Mouse (Mus musculus): ENCODE data around the gene Hsd17b12. TPM values are rescaled to one million over a fixed set of nuclear protein-coding genes. Genes with fewer than 3 reads are reported as not detected.

Hsd17b12 gene
- 141 and 144 TPM in 2 replicates for polyA plus RNA-seq (2015; fragmentation: Nextera tagmentation; extraction: Ambion mirVana)

DNA sequence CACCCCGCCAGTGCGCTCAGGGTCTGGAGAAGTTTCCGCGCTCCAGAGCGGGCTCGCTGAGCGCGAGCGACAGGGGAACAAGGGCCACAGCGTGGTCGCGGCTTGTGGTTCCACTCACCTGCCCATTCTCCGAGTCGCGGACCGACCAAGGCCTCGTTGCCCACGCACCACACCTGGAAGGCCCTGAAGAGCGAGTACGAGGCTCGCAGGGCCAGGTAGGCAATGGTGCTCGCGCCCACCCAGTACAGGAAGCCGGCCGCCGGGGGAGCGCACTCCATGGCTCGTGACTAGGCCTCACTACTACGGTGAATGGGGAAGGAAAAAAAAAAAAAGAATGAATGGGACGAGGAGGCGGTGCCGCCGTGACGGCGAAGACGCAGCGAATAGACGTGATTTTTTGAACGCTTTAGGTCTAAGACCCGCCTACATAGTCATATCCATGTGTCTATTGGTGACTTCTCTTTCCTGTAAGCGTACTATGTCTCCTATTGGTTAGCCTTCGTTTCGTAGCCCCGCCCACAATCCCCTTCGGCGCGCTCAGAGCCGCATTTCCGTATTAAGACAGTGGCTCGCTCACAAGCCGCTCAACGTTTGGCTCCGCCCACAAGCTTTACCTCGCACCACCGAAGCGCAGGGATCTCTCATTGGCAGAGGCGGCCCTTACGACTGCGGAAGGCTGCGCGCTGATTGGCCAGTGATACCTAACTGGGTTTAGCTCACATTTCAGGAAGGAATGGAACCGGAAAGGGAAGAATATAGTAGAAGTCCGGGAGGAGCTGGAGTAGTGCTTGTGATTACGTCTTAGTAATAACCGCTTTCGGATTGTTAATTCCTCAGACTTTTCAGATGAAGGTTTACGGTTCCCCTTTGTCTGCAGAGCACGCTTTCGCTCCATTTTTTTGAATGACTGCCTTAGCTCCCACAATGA is at the start of gene Hsd17b12:
Gene Hsd17b12, minus strand, starts transcription at position 373 of the 928 bp plus-strand sequence.
- peaks cover 13% of the 10 kb centered on the region for H3K4me1 ChIP-seq (replicated peaks; ENCODE audit: control insufficient read depth, insufficient read depth, low read length)
- peak; percentile 99 for ATAC-seq
- H3K4me3 ChIP-seq (replicated peaks; ENCODE audit: low read length), result peak within 1 kb of the TSS; percentile 80
- H3K27me3 ChIP-seq (replicated peaks; ENCODE audit: control insufficient read depth, insufficient read depth, low read length), result no peaks in the 10 kb centered on the region
- peak within 1 kb of the TSS; percentile 82 for H3K9ac ChIP-seq (replicated peaks; ENCODE audit: low read depth, low read length)
- under 1% methylated on average over 69 of the region's 69 CpGs for WGBS
- H3K36me3 ChIP-seq (ENCODE audit: control insufficient read depth, insufficient read depth), result no peaks in the 10 kb centered on the region
- peak within 1 kb of the TSS; percentile 88 for H3K27ac ChIP-seq (ENCODE audit: low read length)
- H3K4me2 ChIP-seq (ENCODE audit: low read length), result peak within 1 kb of the TSS; percentile 63
- no peaks in the 10 kb centered on the region for H3K9me3 ChIP-seq (ENCODE audit: control insufficient read depth, low read length)

DNA sequence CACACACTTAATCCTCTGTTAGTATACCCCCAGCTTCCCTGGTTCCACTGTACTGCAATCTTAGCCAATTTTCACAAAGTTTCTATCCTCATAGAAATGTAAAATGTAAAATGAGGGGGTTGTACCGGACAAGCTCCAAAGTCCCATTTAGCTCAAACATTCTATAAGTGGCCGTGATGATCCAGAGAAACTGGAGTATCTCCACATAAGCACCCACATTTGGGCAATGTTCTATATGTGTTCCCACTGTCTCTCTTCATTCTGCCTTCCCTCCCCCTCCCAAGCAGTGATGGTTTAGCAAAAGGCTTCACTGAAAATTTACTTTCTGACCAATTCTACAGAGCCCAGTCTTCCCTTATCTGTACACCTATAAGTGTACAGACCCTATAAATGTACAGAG is 27.1 kb upstream of the Hsd17b12 start:
- 74% methylated on average over 2 of the region's 2 CpGs for WGBS
- H3K36me3 ChIP-seq (ENCODE audit: control insufficient read depth, insufficient read depth), result no peaks in the 10 kb centered on the region
- H3K4me1 ChIP-seq (replicated peaks; ENCODE audit: control insufficient read depth, insufficient read depth, low read length), result no peaks in the 10 kb centered on the region
- no peak for ATAC-seq
- no peak overlapping the region for H3K4me2 ChIP-seq (ENCODE audit: low read length)
- H3K9me3 ChIP-seq (ENCODE audit: control insufficient read depth, low read length), result no peaks in the 10 kb centered on the region
- no peak overlapping the region for H3K27ac ChIP-seq (ENCODE audit: low read length)
- no peaks in the 10 kb centered on the region for H3K27me3 ChIP-seq (replicated peaks; ENCODE audit: control insufficient read depth, insufficient read depth, low read length)
- H3K4me3 ChIP-seq (replicated peaks; ENCODE audit: low read length), result no peak overlapping the region
- no peak overlapping the region for H3K9ac ChIP-seq (replicated peaks; ENCODE audit: low read depth, low read length)

DNA sequence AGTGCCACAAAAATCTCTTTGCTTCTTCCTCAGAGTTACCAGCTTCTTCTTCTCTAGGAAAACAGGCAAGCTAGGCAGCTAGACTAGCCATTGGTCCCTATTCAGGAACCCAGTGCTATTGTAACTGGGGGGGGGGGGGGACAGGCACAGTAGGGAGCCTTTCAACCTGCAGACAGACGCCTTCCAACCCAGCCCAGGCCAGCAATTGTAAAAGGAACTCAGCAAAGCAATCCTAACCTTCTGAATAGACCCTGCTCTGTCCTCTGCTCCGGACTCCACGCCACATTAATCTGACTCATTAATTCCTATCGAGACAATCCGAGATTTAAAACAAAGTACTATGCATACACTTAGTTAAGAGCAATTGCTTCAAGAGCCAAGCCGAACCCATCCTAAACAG is 26.4 kb upstream of the Hsd17b12 start:
- no peaks in the 10 kb centered on the region for H3K36me3 ChIP-seq (ENCODE audit: control insufficient read depth, insufficient read depth)
- H3K27me3 ChIP-seq (replicated peaks; ENCODE audit: control insufficient read depth, insufficient read depth, low read length), result no peaks in the 10 kb centered on the region
- no peak for ATAC-seq
- H3K4me1 ChIP-seq (replicated peaks; ENCODE audit: control insufficient read depth, insufficient read depth, low read length), result no peaks in the 10 kb centered on the region
- H3K4me2 ChIP-seq (ENCODE audit: low read length), result no peak overlapping the region
- no peak overlapping the region for H3K9ac ChIP-seq (replicated peaks; ENCODE audit: low read depth, low read length)
- H3K27ac ChIP-seq (ENCODE audit: low read length), result no peak overlapping the region
- H3K9me3 ChIP-seq (ENCODE audit: control insufficient read depth, low read length), result no peaks in the 10 kb centered on the region
- no peak overlapping the region for H3K4me3 ChIP-seq (replicated peaks; ENCODE audit: low read length)
- WGBS, result 2% methylated on average over 6 of the region's 6 CpGs

GRCm38 (mm10) chr2:94179030-94179407 is 21.3 kb upstream of the Hsd17b12 start:
- Histone ChIP-seq H3K9ac (replicated peaks; ENCODE audit: low read depth, low read length) (peak overlapping the region; percentile 39; the same call in 1 of the 2 replicates), H3K27me3 (replicated peaks; ENCODE audit: control insufficient read depth, insufficient read depth, low read length) (no peaks in the 10 kb centered on the region), H3K27ac (ENCODE audit: low read length) (no peak overlapping the region), H3K4me3 (replicated peaks; ENCODE audit: low read length) (peak overlapping the region; percentile 95), H3K4me1 (replicated peaks; ENCODE audit: control insufficient read depth, insufficient read depth, low read length) (peaks cover 14% of the 10 kb centered on the region), H3K4me2 (ENCODE audit: low read length) (peak overlapping the region; percentile 41), H3K36me3 (ENCODE audit: control insufficient read depth, insufficient read depth) (no peaks in the 10 kb centered on the region), H3K9me3 (ENCODE audit: control insufficient read depth, low read length) (no peaks in the 10 kb centered on the region)
- peak; percentile 54; the same call in 1 of the 2 replicates for ATAC-seq
- WGBS, result 2% methylated on average over 3 of the region's 3 CpGs

DNA sequence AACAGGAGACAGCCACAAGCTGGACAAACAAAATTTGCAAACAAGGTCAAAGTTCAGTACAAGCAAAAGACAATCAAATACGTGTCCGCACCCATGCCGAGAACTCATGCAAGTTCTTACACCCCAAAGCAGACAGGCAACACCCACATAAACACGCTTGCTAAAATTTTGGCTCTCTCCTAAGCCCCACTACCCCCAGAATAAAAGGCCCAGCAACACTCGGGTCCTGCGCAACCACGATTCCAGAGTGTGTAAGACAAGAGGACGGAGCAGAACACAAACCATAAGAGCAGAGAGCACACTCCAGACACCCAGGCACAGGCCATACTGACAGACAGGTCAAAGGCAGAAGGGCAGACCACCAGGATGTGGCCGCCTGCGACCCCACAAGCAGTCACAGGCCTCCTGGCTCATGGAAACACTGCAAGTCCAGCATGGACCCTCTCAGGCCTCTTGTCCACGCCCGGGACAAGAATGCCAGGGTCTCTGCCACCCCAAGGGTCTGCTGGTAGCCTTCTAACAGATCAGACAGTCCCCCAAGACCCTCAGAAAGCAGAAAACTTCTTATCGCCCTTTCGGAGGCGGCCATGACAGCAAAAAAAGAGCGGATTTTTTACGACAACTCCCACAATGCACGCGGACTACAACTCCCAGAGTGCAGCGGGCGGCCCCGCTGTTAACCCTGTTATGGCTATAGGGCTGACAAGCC is 20.7 kb upstream of the Hsd17b12 start:
- H3K27ac ChIP-seq (ENCODE audit: low read length), result no peak overlapping the region
- no peaks in the 10 kb centered on the region for H3K36me3 ChIP-seq (ENCODE audit: control insufficient read depth, insufficient read depth)
- WGBS, result under 1% methylated on average over 22 of the region's 22 CpGs
- H3K27me3 ChIP-seq (replicated peaks; ENCODE audit: control insufficient read depth, insufficient read depth, low read length), result no peaks in the 10 kb centered on the region
- H3K4me3 ChIP-seq (replicated peaks; ENCODE audit: low read length), result peak overlapping the region; percentile 95
- peak overlapping the region; percentile 95 for H3K9ac ChIP-seq (replicated peaks; ENCODE audit: low read depth, low read length)
- ATAC-seq, result peak; percentile 99
- no peaks in the 10 kb centered on the region for H3K9me3 ChIP-seq (ENCODE audit: control insufficient read depth, low read length)
- H3K4me2 ChIP-seq (ENCODE audit: low read length), result peak overlapping the region; percentile 96
- peaks cover 14% of the 10 kb centered on the region for H3K4me1 ChIP-seq (replicated peaks; ENCODE audit: control insufficient read depth, insufficient read depth, low read length)

- WGBS, result 78% methylated on average over 6 of the region's 6 CpGs
- H3K27me3 ChIP-seq (replicated peaks; ENCODE audit: control insufficient read depth, insufficient read depth, low read length), result no peaks in the 10 kb centered on the region
- no peak overlapping the region for H3K4me2 ChIP-seq (ENCODE audit: low read length)
- peaks cover 14% of the 10 kb centered on the region for H3K4me1 ChIP-seq (replicated peaks; ENCODE audit: control insufficient read depth, insufficient read depth, low read length)
- H3K27ac ChIP-seq (ENCODE audit: low read length), result no peak overlapping the region
- H3K9me3 ChIP-seq (ENCODE audit: control insufficient read depth, low read length), result no peaks in the 10 kb centered on the region
- no peaks in the 10 kb centered on the region for H3K36me3 ChIP-seq (ENCODE audit: control insufficient read depth, insufficient read depth)
- H3K4me3 ChIP-seq (replicated peaks; ENCODE audit: low read length), result no peak overlapping the region
- no peak overlapping the region for H3K9ac ChIP-seq (replicated peaks; ENCODE audit: low read depth, low read length)
- ATAC-seq, result no peak
Observed at GRCm38 (mm10) chr2:94177294-94177693, 19.5 kb upstream of the Hsd17b12 start.

DNA sequence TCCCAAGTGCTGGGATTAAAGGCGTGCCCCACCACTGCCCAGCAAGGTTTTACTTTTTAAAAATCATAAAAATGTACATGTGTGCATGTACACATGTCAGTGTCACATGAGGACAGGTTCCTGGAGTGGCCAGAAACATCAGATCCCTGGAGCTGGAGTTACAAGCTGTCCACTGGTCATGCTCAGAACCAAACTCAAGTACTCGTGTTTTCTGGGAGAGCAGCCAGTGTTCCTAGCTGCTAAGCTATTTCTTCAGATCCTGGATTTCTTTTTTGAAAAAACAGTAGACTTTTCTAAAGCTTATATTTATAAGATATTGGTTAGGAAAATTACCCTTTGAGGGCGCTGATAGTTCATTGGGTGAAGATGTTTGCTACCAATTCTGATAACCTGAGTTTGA is 18.6 kb upstream of the Hsd17b12 start:
- no peak overlapping the region for H3K9ac ChIP-seq (replicated peaks; ENCODE audit: low read depth, low read length)
- 89% methylated on average over 3 of the region's 3 CpGs for WGBS
- no peaks in the 10 kb centered on the region for H3K9me3 ChIP-seq (ENCODE audit: control insufficient read depth, low read length)
- no peak for ATAC-seq
- no peaks in the 10 kb centered on the region for H3K36me3 ChIP-seq (ENCODE audit: control insufficient read depth, insufficient read depth)
- H3K4me3 ChIP-seq (replicated peaks; ENCODE audit: low read length), result no peak overlapping the region
- peaks cover 14% of the 10 kb centered on the region for H3K4me1 ChIP-seq (replicated peaks; ENCODE audit: control insufficient read depth, insufficient read depth, low read length)
- no peak overlapping the region for H3K4me2 ChIP-seq (ENCODE audit: low read length)
- no peaks in the 10 kb centered on the region for H3K27me3 ChIP-seq (replicated peaks; ENCODE audit: control insufficient read depth, insufficient read depth, low read length)
- no peak overlapping the region for H3K27ac ChIP-seq (ENCODE audit: low read length)

- Histone ChIP-seq H3K36me3 (ENCODE audit: control insufficient read depth, insufficient read depth) (no peaks in the 10 kb centered on the region), H3K4me1 (replicated peaks; ENCODE audit: control insufficient read depth, insufficient read depth, low read length) (peaks cover 14% of the 10 kb centered on the region), H3K9me3 (ENCODE audit: control insufficient read depth, low read length) (no peaks in the 10 kb centered on the region), H3K27me3 (replicated peaks; ENCODE audit: control insufficient read depth, insufficient read depth, low read length) (no peaks in the 10 kb centered on the region), H3K27ac (ENCODE audit: low read length) (no peak overlapping the region), H3K4me2 (ENCODE audit: low read length) (no peak overlapping the region), H3K4me3 (replicated peaks; ENCODE audit: low read length) (no peak overlapping the region), H3K9ac (replicated peaks; ENCODE audit: low read depth, low read length) (no peak overlapping the region)
- no peak for ATAC-seq
- 94% methylated on average over 13 of the region's 13 CpGs for WGBS
Observed at GRCm38 (mm10) chr2:94173549-94173948, 15.8 kb upstream of the Hsd17b12 start.

DNA sequence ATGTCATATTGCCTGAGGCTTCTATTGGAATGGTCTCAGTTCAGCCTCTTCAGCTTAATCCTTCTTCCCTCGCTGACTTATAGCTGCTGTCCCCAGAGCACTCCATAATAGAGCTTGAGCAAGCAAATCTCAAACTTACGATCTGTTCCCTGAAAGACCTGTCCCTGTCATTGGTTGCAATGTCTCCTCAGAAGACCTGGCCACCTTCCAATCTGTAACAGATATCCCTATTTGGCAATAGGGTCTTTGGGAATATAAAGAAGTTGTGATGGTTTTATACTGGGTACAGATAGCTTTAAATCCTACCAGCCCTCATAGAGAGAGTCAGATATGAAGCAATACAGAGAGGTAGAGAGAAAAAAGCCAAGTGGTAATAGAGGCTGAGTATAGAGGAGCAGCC is 5.4 kb upstream of the Hsd17b12 start:
- Histone ChIP-seq H3K4me2 (ENCODE audit: low read length) (no peak overlapping the region), H3K27me3 (replicated peaks; ENCODE audit: control insufficient read depth, insufficient read depth, low read length) (no peaks in the 10 kb centered on the region), H3K27ac (ENCODE audit: low read length) (no peak overlapping the region), H3K9me3 (ENCODE audit: control insufficient read depth, low read length) (no peaks in the 10 kb centered on the region), H3K4me1 (replicated peaks; ENCODE audit: control insufficient read depth, insufficient read depth, low read length) (peaks cover 2% of the 10 kb centered on the region; the same call in 1 of the 2 replicates), H3K36me3 (ENCODE audit: control insufficient read depth, insufficient read depth) (no peaks in the 10 kb centered on the region), H3K4me3 (replicated peaks; ENCODE audit: low read length) (no peak overlapping the region), H3K9ac (replicated peaks; ENCODE audit: low read depth, low read length) (no peak overlapping the region)
- ATAC-seq, result no peak
- WGBS, result 50% methylated on average over 2 of the region's 2 CpGs

All from forebrain, embryonic 16.5 days (tissue).